Mouse (Mus musculus): ENCODE data around the gene Pacsin1. TPM values are rescaled to one million over a fixed set of nuclear protein-coding genes. Genes with fewer than 3 reads are reported as not detected.

Gene Pacsin1
- total RNA-seq (2021) = 4.5 and 6.0 TPM in 2 replicates
- long read RNA-seq, experiment 1, full-length matches to known transcripts = 1 of 3 reads
- long read RNA-seq, experiment 1, partial matches to known transcripts = 0 of 3 reads
- long read RNA-seq, experiment 1, other reads (novel, unspliced or antisense) = 2 of 3 reads
- long read RNA-seq, experiment 2, partial matches to known transcripts = 0 of 2 reads
- long read RNA-seq, experiment 2, other reads (novel, unspliced or antisense) = 2 of 2 reads

DNA sequence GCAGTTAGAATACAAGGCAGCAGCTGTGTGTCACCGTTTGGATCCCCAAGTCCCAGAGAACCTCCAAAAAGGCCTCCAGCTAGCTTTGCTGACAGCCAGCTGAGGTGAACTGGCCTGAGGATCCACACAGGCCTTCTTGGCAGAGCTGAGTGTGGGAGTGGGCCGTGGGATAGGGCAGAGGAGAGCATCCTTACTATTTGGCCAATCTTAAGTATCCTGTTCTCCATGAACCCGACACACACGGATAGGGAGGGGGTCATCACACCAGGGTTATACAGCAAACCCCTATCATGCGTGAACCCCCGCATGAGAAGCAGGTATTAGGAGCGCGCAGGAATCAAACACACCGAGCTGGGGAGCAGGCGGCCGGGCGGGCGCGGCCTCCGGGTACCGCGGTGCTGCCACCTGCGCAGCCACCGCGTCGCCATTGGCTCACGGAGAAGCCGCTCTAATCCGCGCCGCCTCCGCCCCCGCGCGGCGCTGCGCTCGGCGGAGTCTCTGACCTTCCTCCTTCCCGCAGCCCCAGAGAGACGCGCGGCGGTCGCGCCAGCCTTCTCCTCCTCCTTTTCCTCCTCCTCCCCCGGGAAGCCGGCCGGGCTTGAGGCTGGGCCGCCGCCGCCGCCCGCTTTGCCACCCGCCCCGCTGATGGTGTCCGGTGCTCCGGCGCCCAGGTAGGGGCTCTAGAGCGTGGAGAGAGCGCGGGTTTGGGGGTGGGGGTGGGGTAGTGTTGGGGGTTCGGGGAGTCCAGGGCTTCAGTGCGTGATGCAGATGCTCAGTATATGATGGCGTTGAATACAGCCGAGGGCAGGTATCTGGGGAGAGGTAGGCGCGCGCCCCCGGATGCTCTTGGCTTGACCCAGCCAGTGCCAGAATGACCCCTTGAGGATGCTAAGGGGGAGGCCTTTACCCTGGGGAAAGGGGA, at the start of gene Pacsin1:
Gene Pacsin1, plus strand, starts transcription at position 421 of the 922 bp plus-strand sequence.
- peak; percentile 63 for DNase-seq

DNA sequence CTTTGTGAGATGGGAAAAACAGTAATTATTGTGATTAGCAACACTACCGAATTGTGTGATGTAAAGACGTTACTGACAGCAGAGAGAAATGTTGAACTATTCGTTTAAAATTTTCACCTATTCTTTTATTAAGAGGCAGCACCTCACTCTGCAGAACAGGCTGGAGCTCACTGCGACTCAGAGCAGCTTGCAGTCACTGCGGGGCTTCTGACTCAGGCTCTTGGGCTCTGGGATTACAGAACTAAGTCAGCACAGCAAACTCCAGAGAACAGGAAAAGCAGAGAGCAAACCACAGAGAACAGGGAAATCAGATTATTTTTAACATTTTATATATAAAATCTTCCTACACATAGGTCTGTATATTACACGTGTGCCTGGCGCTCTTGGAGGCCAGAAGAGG, 45.7 kb upstream of the Pacsin1 start:
- no peak for DNase-seq

DNA sequence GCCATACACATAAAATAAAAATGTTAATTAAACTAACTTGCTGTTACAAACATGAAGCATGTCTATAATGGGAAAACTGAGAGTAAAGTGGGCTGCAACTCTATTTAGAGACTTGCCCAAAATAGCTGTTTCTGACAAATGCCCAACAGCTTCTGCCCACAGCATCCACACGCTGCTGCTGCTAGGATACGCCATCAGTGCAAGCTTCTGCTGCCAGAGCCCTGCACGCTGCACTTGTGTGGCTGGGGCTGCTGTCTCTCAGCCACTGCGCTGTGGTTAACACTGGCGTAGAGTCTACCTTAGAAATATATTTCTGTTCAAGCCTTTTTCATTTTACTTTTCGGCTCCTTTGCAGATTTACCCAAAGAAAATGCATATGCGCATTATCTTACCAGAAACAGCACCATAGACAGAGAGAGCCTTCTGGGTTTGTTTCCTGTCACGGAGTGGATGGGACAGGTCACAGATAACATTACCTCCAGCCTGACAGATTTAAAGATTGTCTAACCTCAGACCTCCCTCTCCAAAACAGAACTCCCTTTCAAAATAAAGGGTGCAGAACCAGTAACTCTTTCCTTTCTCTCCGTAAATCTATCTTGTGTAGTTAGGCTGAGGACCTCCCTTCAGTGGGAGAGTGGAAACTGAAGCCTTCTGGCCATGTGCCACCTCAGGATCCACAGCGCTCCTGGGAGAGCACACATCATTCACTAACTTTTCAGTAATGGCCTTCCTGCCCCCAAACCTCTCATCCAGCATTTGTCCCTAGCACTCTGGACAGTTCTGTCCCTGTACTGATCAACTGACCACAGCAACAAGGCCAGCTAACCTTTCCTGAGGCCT, 44.4 kb upstream of the Pacsin1 start:
- peak; percentile 38 for DNase-seq

GRCm38 (mm10) chr17:27611519-27611884, 43.8 kb upstream of the Pacsin1 start:
- no peak for DNase-seq

GRCm38 (mm10) chr17:27611994-27612393, 43.3 kb upstream of the Pacsin1 start:
- DNase-seq = no peak

DNA sequence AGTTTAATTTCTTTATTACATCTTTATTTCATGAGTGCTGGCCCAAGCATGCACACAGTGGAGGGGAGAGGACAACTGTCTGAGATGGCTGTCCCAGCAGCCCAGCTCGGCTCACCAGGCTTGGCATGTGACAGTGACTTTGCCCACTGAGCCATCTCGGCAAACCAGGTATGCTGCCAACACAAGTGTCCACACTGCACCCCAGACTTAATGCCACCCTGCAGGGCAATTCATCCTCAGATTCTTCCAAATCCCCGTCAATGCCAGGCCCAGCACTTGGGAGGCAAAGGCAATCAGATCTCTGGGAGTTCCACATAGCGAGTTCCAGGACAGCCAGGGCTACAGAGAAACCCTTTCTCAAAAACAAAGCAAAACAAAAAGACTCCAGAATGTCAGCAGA, 42.3 kb upstream of the Pacsin1 start:
- DNase-seq = no peak

DNA sequence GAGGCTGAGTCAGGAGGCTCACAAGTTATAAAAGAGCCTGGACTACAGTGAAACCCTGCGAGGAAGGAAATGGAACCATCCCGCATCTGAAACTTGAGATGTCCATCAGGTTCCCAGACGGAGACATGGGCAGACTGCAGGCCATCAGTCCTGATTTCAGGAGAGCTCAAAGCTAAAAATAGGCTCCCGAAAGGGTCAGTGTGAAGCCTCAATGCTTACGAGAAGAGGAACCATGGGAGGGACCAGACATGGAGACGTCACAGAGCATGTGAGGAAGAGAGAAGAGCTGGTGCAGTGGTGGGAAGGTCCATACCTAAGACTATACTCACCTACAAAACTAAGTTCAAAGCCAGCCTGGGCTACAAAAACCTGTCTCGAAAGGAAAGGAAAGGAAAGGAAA, 39.9 kb upstream of the Pacsin1 start:
- DNase-seq = no peak

DNA sequence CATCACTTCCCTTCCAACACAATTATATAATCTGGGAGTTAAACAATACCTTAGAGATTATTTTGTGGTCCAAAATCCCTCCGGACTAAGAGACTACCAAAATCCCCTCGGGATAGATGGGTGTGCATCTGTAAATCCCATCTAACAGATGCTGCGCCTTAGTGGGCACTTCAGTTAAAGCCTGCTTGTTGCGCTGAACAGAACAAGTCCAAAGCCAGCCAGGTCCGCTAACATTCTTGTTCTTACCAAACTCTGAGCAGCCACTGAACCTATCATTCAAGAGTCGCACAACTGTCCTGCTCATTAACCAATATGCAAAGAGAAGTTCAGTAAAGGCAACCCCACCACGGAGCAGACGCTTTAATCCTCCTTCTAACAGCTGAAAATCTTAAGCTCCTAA, 34.1 kb upstream of the Pacsin1 start:
- no peak for DNase-seq

DNA sequence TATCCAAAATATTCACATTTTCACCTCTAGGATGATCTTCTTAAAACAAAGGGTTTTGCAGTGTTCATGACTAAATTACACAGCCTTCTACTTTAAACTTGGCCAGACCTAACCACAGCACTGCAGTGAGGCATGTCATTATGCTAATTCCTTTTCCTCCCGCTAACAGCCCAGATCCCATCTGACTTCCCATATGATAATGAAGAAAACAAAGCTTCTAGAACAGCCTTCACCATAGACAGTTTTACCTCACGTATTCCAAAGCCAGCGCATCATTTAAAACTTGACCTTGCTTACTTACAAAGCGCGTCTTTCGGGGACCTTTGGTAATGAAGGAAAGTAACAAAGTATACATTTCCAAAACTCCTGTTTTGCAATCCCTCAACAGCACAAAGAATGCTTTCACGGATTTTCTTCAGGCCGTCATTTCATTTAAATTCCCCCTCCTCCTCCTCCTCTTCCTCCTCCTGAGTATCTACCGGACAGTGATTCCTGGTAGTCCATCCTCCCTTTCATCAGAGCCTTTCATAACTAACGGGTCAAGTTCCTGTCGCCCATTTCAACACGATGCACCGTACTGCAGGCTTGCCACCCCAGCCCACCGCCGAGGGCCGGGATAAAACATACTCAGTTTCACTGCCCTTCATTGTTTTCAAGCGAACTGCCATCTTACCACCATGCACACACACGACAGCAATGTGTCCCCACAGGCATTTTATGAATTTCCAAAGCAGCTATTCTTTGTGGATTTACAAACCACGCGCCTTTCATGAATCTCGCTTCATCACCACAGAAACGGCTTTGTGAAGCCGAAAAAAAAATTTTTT, 33.4 kb upstream of the Pacsin1 start:
- peak; percentile 34 for DNase-seq

GRCm38 (mm10) chr17:27622611-27623359, 32.5 kb upstream of the Pacsin1 start:
- DNase-seq = peak; percentile 79

DNA sequence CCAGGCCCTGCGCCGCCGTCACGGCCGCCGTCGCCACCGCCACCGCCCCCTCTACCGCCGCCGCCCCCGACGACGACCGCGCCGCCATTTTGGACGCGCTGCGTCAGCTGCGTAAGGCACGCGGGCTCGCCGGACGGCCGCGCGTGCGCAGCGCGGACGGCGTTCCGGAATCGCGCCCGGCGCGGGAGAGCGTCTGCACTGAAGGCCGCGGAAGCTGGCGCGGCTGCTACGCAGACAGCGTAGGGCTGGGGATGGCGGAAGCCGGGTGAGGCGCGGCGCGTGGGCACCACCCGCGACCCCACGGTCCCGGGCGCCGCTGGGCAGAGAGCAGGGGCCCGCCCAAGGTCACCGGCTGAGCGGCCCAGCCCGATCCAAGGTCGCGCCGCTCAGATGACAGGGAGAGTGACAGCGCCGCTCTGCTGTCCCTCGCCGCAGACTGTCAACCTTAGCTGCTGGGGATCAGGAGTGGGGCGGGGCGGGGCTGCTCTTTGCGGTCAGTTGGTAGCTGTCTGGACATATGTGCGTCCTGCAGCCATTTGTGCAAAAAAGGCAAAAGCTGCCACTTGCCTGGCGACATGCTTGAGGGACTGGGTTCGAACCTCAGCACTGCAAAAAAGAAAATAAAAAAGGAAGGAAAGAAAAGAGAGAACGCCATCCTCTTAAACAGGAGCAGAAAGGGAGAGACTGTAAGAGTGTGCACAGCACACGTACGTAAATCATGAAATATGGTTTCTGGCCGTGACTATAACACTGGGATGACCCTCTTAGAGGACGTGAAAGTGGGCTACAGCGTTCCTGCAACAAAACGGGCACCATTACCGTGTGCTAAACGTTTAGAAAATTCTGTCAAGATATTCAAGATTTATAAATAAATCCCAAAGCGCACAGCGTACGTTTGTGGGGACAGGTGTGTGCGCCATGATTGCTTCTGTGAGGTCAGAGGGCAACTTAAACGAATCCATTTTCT, 31.7 kb upstream of the Pacsin1 start, which contains the start of gene Nudt3:
Gene Nudt3, minus strand, starts transcription at position 136 of the 967 bp plus-strand sequence.
- DNase-seq = peak; percentile 93

DNA sequence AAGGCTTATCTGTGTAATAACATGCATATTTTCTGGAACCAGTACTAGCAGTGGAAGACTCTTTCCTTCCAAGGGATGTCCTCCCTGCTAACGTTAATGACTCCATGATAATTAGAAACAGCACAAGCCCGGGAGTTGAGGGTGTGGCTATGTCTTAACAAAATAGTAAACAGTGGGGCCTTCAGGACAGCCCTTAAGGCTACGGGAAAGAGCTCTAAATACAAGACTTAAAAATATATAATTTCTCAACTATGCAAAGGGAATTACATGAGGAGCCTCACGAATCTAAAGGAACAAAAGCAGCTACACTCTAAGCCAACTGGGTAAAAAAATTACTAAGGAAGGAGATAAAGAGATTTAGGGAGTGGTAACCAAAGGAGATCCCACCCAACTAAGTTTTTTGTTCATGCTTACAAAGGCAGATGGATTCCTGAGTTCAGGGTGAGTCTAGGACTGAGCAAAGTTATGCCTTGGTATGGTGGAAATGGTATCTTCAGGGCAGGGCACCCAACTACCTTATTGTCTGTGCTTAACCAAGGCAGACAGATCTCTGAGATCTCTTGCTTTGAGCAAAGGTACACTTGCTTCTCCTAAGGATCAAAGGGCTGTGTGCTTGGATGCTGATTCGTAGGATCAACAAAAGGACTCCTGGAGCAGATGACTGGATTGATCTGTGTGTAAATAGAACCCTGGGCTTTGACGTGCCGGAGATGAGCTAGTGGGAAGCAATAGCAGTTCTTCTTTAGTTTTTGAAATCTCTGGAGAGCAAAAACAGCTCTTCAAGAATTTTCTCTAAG, 29.7 kb upstream of the Pacsin1 start:
- DNase-seq = no peak

DNA sequence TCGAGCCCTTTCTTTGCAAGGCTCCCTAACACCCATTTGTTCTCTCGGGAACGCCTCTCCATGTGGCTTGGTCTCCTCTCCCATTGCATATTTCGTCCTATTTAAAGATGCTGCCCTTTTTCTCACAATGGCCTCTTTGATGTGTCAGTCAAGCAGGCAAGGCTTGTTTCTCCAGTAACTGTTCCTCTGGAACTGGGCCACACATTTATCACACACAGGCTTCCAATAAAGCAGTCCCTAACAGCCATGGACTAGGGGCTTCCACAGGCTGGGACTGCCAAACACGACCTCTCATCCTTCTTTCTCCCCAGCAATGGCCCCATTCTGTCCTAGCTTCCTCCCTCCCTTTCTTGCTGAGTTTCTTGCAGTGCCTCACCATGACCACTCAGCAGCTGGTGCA, 28.6 kb upstream of the Pacsin1 start:
- no peak for DNase-seq

DNA sequence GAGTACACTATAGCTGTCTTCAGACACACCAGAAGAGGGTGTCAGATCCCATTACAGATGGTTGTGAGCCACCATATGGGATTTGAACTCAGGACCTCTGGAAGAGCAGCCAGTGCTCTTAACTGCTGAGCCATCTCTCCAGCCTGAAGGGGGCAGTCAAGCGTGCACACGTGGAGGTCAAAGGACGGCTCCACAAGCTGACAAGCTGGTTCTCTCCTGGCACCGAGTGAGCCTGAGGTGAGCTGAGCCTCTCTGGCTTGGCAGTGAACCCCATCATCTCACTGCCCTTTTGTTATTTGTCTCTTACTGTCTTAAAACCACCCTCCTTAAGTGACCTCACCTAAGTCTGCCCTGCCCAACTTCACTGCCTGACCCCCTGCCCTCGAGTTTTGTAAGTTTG, 27.9 kb upstream of the Pacsin1 start:
- DNase-seq = no peak

DNA sequence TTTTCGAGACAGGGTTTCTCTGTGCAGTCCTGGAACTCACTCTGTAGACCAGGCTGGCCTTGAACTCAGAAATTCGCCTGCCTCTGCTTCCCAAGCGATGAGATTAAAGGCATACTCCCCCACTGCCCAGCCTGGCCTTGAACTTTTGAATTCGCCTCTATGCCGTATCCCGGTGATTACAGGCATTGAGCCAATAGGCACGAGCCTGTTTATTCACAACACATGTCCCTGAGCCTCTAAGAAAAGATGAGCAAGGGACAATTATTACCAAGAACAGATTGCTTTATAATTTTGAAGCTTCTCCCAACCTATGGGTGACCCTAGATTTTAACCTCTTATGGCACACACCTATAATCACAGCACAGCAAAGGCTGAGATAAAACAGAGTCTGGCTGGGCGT, 26.9 kb upstream of the Pacsin1 start:
- DNase-seq = no peak

- DNase-seq = peak; percentile 89
Measured at GRCm38 (mm10) chr17:27629249-27630020, 25.9 kb upstream of the Pacsin1 start.

DNA sequence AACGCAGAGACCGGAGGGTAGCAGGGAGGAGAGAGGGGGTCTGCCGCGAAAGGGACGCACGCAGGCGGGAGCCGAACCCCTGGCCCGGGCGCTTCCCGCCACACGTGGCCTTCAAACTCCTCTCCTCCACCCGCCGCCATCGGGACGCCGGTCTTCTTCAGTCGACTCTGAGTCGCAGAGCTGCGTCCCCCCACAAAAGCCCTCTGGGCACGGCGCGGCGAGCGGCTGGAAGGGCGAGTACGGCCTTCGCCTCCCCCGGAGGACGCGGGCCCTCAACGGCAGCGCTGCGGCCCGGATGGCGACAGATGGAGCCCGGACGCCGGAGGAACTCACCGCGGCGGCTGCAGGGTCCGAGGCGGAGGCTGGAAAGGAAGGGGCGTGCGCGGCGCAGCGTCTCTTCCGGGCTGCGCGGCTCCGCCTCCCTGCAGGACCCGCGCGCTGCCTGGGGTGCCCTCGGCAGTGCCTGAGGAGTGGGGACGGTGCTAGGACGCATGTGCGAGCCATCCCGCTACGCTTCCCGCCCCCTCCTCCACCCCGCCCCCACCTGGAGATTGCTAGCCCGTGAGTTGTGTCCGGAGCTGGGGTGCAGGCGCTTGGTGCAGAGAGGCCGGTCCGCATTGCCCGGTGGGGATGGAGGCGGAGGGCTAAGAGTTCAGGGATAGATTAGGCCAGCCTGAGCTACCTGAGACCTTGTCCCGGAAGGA, 20.3 kb upstream of the Pacsin1 start, which contains the start of gene RPS10-NUDT3:
Gene RPS10-NUDT3, minus strand, starts transcription at position 352 of the 704 bp plus-strand sequence.
- DNase-seq = peak; percentile 94

Data from adrenal gland, postnatal 14 days (tissue).